Mouse (Mus musculus): ENCODE data around the gene Hes2. TPM values are rescaled to one million over a fixed set of nuclear protein-coding genes. Genes with fewer than 3 reads are reported as not detected.

The Hes2 gene
- polyA plus RNA-seq, 1 experiment from 2014 or later = 1.6 TPM

DNA sequence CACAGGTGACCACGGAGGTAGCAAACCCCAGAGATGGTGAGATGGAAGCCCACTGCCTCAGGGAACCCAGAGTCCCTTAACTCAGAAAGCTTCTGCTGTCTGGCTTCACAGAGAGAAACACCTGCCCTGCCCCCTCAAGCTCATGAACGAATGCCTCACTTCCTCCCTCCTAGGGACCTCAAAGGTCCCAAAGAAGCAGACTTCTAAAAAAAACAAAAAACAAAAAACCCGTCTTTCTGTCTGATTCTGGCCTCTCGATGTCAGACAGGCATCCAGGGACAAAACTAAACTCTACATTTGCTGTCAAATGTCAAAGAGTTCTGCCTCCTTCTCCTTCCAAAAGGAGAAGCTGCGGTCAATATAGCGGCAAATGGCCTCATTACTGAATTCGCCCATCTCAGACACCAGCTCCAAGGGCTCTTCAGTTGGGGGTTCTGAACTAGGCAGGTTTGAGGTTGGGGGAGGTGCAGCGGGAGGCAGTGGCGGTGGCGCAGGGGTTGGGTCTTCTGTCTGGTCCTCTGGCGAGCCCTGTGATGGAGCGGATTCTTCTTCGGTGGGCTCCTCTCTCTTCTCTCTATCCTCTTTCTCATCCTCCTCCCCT is 34.2 kb upstream of the Hes2 start:
- Histone ChIP-seq H3K27me3 (peaks cover 98% of the 10 kb centered on the region), H3K27ac (replicated peaks) (no peak overlapping the region), H3K4me1 (peaks cover 37% of the 10 kb centered on the region), H3K4me2 (replicated peaks) (no peak overlapping the region), H3K4me3 (replicated peaks) (no peak overlapping the region), H3K9ac (no peak overlapping the region), H3K9me3 (replicated peaks) (no peaks in the 10 kb centered on the region), H3K36me3 (no peaks in the 10 kb centered on the region)
- WGBS = 25% methylated on average over 13 of the region's 13 CpGs
- no peak for ATAC-seq (ENCODE audit: insufficient number of reproducible peaks, low FRiP score, low TSS enrichment, low read depth)

DNA sequence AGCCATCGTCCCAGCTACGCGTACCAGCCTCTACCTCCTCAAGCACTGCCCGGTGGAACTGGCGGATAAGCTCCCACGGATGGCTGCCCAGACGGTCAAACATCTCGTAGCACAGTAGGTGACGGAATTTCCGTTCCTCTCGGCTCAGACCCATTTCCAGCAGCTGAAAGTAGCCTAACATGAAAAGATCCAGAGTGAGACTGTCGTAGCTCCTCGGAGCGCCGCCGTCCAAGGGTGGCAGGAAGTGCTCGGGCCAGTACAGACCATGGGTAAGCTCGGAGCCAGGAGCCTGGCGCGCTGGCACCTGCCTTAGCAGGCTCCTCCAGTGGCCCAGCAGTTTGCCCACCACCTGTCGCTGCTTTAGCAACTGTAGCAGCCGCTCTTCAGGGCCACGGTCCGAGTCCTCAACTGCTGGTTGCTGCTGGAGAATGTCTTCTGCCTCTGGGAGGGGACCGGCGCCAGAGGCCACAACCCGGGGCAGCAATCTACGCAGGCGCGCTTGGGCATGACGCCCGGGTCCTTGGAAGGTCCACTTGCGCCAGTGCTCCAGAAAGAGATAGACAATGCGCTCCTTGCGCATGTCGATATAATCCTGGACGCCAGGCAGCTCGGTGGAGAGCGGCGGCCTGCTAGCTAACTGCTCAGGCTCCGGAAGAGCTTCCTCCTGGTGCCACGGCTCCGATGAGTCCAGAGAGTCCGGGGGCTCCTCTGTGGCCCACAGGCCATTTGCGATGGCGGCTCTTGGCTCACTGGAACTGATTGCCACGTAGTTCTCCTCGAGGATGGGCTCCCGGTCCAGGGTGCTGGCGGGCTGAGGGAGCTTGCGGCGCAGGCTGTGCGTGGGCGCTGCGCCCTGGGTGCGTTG is 33.3 kb upstream of the Hes2 start:
- Histone ChIP-seq H3K27ac (replicated peaks) (no peak overlapping the region), H3K4me1 (peaks cover 30% of the 10 kb centered on the region), H3K9ac (no peak overlapping the region), H3K27me3 (peaks cover 98% of the 10 kb centered on the region), H3K36me3 (no peaks in the 10 kb centered on the region), H3K9me3 (replicated peaks) (no peaks in the 10 kb centered on the region), H3K4me3 (replicated peaks) (peak overlapping the region; percentile 25), H3K4me2 (replicated peaks) (peak overlapping the region; percentile 39)
- WGBS = 11% methylated on average over 56 of the region's 56 CpGs
- ATAC-seq (ENCODE audit: insufficient number of reproducible peaks, low FRiP score, low TSS enrichment, low read depth) = no peak

DNA sequence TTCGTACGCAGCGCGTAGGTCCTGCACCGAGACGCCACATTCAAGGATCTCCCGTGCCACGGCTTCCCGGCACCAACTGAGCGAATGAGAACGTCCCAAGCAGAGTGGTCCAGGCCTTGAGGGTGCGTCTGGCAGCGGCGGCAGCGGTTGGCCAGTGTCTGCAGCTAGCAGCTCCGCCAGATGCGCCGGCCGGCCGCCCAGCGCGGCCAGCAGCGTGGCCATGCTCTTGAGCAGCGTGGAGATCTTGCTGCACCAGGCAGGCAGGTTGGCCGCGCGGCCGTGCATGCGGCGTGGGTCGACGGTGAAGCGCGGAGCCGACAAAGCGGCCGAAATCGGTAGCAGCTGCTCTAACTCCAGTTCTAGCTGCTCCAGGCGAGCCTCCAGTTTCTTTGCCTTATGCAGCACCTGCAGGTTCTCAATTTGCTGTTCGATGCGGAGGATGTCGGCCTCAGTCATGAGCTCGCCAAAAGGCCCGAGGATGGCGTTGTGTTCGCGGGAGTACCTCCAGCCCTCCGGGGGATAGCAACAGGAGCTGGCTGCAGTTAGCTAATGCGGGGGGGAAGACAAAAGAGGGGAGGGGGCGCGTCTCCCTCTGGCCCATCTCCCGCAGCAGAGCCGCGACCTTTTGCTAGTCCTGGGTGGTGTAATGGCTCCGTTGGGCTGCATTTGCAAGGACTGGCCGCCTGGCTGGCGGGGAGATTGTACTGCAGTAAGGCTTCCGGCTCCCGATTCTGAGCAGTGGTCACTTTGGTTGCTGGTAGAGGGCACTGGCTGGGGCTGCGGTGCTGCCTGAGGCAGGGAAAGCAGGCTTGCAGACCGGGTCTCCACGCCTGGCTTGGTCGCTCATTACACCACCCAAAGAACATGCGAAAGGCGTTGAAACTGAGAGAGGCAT is 32.4 kb upstream of the Hes2 start:
- Histone ChIP-seq H3K27me3 (peaks cover 98% of the 10 kb centered on the region), H3K9me3 (replicated peaks) (no peaks in the 10 kb centered on the region), H3K9ac (no peak overlapping the region), H3K27ac (replicated peaks) (no peak overlapping the region), H3K4me1 (peaks cover 30% of the 10 kb centered on the region), H3K4me2 (replicated peaks) (peak overlapping the region; percentile 39), H3K4me3 (replicated peaks) (peak overlapping the region; percentile 25), H3K36me3 (no peaks in the 10 kb centered on the region)
- ATAC-seq (ENCODE audit: insufficient number of reproducible peaks, low FRiP score, low TSS enrichment, low read depth) = no peak
- 10% methylated on average over 65 of the region's 65 CpGs for WGBS

DNA sequence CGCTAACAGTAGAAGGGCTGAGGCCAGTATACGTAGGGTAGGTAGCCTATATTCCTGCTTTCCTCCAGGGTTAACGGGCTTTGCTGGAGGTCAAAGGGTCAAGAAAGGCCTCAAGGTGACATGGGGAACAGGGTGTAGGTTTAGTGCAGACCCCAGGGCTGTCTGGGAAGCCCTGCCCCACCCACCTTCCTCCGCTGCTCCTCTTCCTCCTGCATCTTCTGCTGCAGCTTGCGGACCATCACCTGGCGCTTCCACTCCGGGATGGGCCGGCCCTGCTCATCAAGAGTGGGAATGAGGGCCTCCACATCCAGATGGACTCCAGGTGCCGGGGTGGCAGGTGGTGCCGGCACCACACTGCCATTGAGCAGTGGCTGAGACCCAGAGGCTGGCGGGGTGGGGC is 30.8 kb upstream of the Hes2 start:
- 77% methylated on average over 11 of the region's 11 CpGs for WGBS
- no peak for ATAC-seq (ENCODE audit: insufficient number of reproducible peaks, low FRiP score, low TSS enrichment, low read depth)

DNA sequence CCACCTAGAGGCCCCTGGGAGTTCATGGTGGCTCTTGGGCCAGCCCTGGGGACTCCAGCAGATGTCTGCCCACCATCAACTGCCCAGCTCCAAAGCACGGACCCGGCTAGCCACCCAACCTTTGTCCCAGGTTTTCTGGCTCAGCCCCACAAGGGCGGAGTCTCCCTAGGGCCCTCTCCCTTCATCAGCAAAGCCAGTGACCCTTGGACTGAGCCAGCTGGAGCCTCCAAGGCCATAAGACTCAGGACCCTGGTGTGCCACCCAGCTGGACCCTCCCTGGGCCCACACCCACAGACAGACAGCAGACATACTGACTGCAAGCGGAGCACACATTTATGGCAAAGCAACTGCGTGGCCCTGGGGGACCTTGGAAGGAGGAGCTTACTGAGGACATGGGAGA is 29.9 kb upstream of the Hes2 start:
- ATAC-seq (ENCODE audit: insufficient number of reproducible peaks, low FRiP score, low TSS enrichment, low read depth) = no peak
- peaks cover 98% of the 10 kb centered on the region for H3K27me3 ChIP-seq
- H3K36me3 ChIP-seq = no peaks in the 10 kb centered on the region
- peaks cover 44% of the 10 kb centered on the region for H3K4me1 ChIP-seq
- no peak overlapping the region for H3K27ac ChIP-seq (replicated peaks)
- H3K9me3 ChIP-seq (replicated peaks) = no peaks in the 10 kb centered on the region
- H3K4me3 ChIP-seq (replicated peaks) = no peak overlapping the region
- no peak overlapping the region for H3K9ac ChIP-seq
- H3K4me2 ChIP-seq (replicated peaks) = no peak overlapping the region
- 63% methylated on average over 5 of the region's 5 CpGs for WGBS

More for the DNA sequence above, 30.8 kb upstream of the Hes2 start:
- H3K27me3 ChIP-seq = peaks cover 98% of the 10 kb centered on the region
- H3K4me3 ChIP-seq (replicated peaks) = no peak overlapping the region
- H3K9me3 ChIP-seq (replicated peaks) = no peaks in the 10 kb centered on the region
- no peak overlapping the region for H3K4me2 ChIP-seq (replicated peaks)
- H3K36me3 ChIP-seq = no peaks in the 10 kb centered on the region
- H3K27ac ChIP-seq (replicated peaks) = no peak overlapping the region
- peaks cover 44% of the 10 kb centered on the region for H3K4me1 ChIP-seq
- no peak overlapping the region for H3K9ac ChIP-seq

DNA sequence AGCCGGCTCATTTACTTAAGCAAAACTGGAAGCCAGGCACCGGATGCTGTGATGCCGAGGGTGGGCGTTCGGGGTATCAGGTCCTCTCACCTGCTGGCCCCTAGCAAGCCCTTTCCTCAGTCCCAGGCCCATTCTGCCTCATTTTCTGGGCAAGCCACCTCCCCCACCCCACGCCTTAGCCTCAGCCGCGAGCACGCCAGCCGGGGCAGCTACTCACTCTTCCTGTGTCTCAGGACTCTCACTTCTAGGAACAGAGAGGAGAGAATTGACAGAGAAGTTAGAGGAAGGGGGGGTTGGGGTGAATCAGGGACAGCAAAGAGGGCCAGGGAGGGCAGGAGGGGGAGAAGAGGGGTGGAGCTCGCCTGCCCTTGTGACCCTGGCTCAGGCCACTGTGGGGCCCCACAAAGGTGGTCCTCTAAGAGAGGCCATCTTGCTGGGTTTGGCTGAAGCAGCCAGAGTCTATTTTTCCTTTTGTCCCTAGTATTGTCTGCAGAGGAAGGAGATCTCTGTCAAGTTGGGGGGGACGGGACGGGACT is 29.2 kb upstream of the Hes2 start:
- WGBS = 26% methylated on average over 13 of the region's 13 CpGs
- ATAC-seq (ENCODE audit: insufficient number of reproducible peaks, low FRiP score, low TSS enrichment, low read depth) = no peak
- H3K27me3 ChIP-seq = peaks cover 97% of the 10 kb centered on the region
- H3K36me3 ChIP-seq = no peaks in the 10 kb centered on the region
- peaks cover 44% of the 10 kb centered on the region for H3K4me1 ChIP-seq
- H3K9ac ChIP-seq = no peak overlapping the region
- H3K4me3 ChIP-seq (replicated peaks) = no peak overlapping the region
- no peaks in the 10 kb centered on the region for H3K9me3 ChIP-seq (replicated peaks)
- no peak overlapping the region for H3K4me2 ChIP-seq (replicated peaks)
- H3K27ac ChIP-seq (replicated peaks) = no peak overlapping the region

DNA sequence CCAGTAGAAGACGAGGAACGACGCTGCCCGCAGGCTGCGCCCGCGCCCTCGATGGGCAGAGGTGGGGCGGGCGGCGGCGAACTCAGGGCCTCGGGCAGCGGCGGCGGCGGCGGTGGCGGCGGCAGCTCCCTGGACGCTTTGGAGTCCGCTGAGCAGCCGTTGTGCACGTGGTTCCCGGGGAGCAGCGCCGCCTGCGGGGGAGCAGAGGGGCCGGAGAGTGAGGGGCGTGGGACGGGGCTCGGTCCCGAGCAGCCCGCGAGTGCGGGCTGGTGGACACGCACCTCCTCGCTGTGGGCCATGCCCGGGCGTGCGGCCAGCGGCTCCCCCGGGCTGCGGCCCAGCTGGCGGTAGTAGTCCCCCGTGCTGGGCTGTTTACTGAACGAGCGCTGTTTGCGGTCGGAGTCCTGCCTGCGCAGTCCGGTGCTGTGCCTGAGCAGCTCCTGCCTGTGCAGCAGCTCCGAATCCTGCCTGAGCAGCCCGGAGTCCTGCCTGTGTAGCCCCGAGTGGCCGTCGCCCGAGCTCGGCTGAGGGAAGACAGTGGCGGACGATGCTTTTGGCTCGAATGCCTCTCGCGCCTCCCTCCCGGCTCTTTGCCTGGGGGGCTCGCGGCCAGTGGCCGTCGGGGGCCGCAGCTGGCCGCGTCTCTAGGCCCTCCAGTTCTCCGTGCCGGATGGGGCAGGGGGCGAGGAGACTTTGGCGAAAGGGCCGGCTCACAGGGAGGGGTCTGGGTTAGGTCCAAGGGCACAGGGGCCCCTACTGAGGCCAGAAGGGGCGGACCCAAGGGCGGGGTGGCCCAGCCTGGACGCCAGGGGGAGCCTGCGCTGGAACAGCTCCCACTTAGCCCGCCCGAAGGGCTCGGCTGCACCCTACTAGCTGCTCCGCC is 27.7 kb upstream of the Hes2 start:
- H3K4me3 ChIP-seq (replicated peaks) = peak overlapping the region; percentile 49
- H3K9me3 ChIP-seq (replicated peaks) = no peaks in the 10 kb centered on the region
- H3K9ac ChIP-seq = peak overlapping the region; percentile 4; the same call in 1 of the 2 replicates
- no peaks in the 10 kb centered on the region for H3K36me3 ChIP-seq
- peak overlapping the region; percentile 90 for H3K4me2 ChIP-seq (replicated peaks)
- peaks cover 84% of the 10 kb centered on the region for H3K27me3 ChIP-seq
- under 1% methylated on average over 82 of the region's 85 CpGs for WGBS
- peak overlapping the region; percentile 51; the same call in 1 of the 2 replicates for H3K27ac ChIP-seq (replicated peaks)
- peaks cover 33% of the 10 kb centered on the region for H3K4me1 ChIP-seq
- peak; percentile 68 for ATAC-seq (ENCODE audit: insufficient number of reproducible peaks, low FRiP score, low TSS enrichment, low read depth)

DNA sequence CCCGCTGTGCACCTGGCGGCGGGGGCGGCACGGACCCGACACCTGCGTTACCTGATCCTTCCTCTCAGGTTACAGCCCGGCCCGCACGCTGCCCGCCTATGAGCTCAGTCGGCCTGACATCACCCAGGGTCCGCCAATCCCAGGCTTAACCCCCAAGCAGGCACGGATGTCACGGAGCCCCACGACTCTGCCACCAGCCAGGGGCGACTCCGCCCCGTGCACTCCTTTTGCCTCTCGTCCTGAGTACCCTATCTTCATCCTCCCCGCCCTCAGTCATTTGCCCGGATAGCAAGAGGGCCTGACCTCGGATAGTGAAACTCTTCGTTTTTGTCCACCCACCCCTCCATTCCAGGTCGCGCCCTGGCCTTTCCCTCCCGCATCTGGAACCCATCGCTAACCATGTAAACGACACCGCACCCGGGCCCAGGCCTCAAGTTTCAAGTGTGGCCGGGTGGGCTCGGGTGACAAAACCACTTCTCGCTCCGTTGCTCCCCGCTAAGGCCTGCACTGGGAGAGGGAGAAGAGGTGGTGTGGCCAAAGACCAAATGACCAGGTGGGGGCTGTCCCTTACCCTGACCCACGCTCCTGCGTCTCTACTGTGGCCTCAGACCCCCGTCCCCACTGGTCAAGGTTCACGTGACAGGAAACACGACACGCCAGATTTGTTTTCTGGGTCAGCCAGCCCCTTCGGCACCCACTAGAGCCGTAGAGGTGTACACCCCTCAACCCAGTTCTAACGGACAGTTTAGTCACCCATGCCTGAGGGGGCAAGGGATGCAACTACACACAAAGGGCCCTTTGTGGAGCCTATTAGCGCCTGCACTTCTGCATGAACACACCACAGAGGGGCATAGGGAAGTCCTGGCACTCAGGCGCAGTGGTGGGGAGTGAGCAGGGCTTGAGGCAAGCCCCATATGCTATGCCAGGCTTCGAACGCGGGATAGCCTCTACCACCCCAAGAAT is 26.6 kb upstream of the Hes2 start:
- Histone ChIP-seq H3K4me2 (replicated peaks) (peak overlapping the region; percentile 90), H3K4me3 (replicated peaks) (peak overlapping the region; percentile 49), H3K9me3 (replicated peaks) (no peaks in the 10 kb centered on the region), H3K27me3 (peaks cover 74% of the 10 kb centered on the region), H3K27ac (replicated peaks) (no peak overlapping the region), H3K36me3 (no peaks in the 10 kb centered on the region), H3K9ac (no peak overlapping the region), H3K4me1 (peaks cover 26% of the 10 kb centered on the region)
- ATAC-seq (ENCODE audit: insufficient number of reproducible peaks, low FRiP score, low TSS enrichment, low read depth) = 0 out of 2 replicates have a peak, but pooled peaks have one; percentile 18
- WGBS = 6% methylated on average over 50 of the region's 50 CpGs

DNA sequence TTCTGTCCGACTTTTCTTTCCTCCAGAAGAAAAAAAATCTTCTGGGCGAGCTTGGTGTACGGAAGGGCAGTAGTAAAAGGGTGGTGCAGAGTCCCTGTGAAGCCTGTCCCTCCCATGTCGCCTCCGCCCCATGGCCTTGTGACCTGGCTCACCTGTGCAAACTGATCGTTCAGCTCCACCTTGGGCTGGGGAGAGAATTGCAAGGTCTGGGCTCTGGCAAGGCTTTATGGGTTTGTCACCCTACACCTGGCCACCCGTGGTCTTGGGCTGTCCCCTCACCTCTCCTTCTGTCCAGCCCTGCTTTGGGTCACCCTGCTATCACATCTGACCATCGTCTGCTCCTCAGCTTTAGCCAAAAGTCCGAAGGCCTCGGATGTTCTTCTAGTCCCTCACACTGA is 25.9 kb upstream of the Hes2 start:
- WGBS = 39% methylated on average over 10 of the region's 10 CpGs
- no peak overlapping the region for H3K27ac ChIP-seq (replicated peaks)
- ATAC-seq (ENCODE audit: insufficient number of reproducible peaks, low FRiP score, low TSS enrichment, low read depth) = no peak
- H3K27me3 ChIP-seq = peaks cover 67% of the 10 kb centered on the region
- no peaks in the 10 kb centered on the region for H3K36me3 ChIP-seq
- peaks cover 26% of the 10 kb centered on the region for H3K4me1 ChIP-seq
- H3K4me2 ChIP-seq (replicated peaks) = no peak overlapping the region
- H3K9me3 ChIP-seq (replicated peaks) = no peaks in the 10 kb centered on the region
- H3K9ac ChIP-seq = no peak overlapping the region
- no peak overlapping the region for H3K4me3 ChIP-seq (replicated peaks)

Measured in embryonic facial prominence, embryonic 15.5 days (tissue).